Mouse (Mus musculus): ENCODE data around the gene Slc25a12.

- TF ChIP-seq GATA1 (IDR thresholded peaks at IDR 0.05; ENCODE audit: low read length) (no peak), TAL1 (IDR thresholded peaks at IDR 0.05; ENCODE audit: low read length) (no peak)
These were observed 13.5 kb downstream of the Slc25a12 start for GRCm38 (mm10) chr2:71354055-71354425.
